Mouse (Mus musculus): Measurements from ENCODE around the gene Dmrtc1a.
"Not testable (repeated sequence)": the region's sequence is repeated elsewhere in the genome, so short reads cannot be mapped to it uniquely, and the experiment has no call there.

- not testable (repeated sequence) for TF ChIP-seq CTCF (IDR thresholded peaks at IDR 0.05; ENCODE audit: borderline replicate concordance, insufficient read depth, low read depth, low read length); POLR2A (IDR thresholded peaks at IDR 0.05; ENCODE audit: borderline replicate concordance, insufficient read depth, low read length)
These were observed 54.0 kb downstream of the Dmrtc1a start, which contains the start of gene Dmrtc1c2 for GRCm38 (mm10) chrX:102854516-102854915.
